ENCODE assay signal across 16 mouse cellular contexts in the genomic region with DNA sequence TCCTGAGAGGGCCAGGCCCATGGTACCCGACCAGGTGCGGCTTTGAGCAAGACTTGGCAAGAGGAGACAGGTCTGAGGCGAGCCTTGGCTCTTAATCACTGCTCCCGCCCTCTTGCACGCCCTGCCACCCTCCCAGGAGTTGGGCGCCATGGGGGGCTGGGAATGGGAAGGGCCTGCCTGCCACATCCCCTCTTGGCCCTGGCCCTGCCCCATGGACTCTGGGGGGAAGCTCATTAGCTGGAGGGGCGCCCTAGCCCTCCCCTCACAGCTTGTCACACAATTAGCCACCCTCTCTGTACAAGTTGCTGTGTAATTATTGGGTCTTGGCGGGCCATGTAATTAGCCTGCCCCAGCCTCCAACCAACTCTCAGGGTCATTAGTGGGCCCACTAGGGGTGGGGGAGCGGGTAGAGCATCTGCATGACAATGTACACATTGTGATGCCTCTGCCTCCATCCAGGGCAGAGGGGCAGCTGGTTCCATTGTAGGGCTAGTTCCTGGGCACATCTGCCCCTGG. TPM values are rescaled to one million over a fixed set of nuclear protein-coding genes. Genes with fewer than 3 reads are reported as not detected.
DNase-seq lines count a peak whose midpoint lies in the region; ATAC-seq lines count a peak whose summit lies in the region.
"Had no signal": no experiment of that assay in that cellular context is flagged by ENCODE, and none has a peak within 500 bp of the region (broad histone marks: within the 10 kb centered on the region; RNA-seq: fewer than 3 reads in every experiment).

No protein-coding gene starts in this region.

- peaks cover 6% of the 10 kb centered on the region; the same call in 1 of the 2 replicates for H3K4me1 ChIP-seq in hindbrain, embryonic 12.5 days
- H3K4me1 ChIP-seq in hindbrain, embryonic 13.5 days (replicated peaks): peaks cover 3% of the 10 kb centered on the region; the same call in 1 of the 2 replicates
- no peaks in the 10 kb centered on the region for H3K4me1 ChIP-seq in hindbrain, embryonic 15.5 days (replicated peaks)
- H3K4me1 ChIP-seq in liver, embryonic 11.5 days (replicated peaks; ENCODE audit: control insufficient read depth, insufficient read depth, low read length): no peaks in the 10 kb centered on the region
- H3K4me1 ChIP-seq: heart, embryonic 12.5 days had no signal

- H3K36me3 ChIP-seq in hindbrain, embryonic 12.5 days: no peaks in the 10 kb centered on the region
- H3K36me3 ChIP-seq in hindbrain, embryonic 13.5 days: no peaks in the 10 kb centered on the region
- H3K36me3 ChIP-seq in hindbrain, embryonic 15.5 days: no peaks in the 10 kb centered on the region
- H3K36me3 ChIP-seq in liver, embryonic 11.5 days (ENCODE audit: control insufficient read depth, insufficient read depth, low read length): no peaks in the 10 kb centered on the region
- H3K36me3 ChIP-seq: heart, embryonic 12.5 days had no signal

- H3K27me3 ChIP-seq in hindbrain, embryonic 12.5 days: peaks cover 71% of the 10 kb centered on the region
- H3K27me3 ChIP-seq in hindbrain, embryonic 13.5 days: peaks cover 72% of the 10 kb centered on the region
- H3K27me3 ChIP-seq in hindbrain, embryonic 15.5 days: no peaks in the 10 kb centered on the region
- H3K27me3 ChIP-seq in liver, embryonic 11.5 days (replicated peaks; ENCODE audit: control insufficient read depth, insufficient read depth, low read length): peaks cover 44% of the 10 kb centered on the region

- ATAC-seq in hindbrain, embryonic 12.5 days (ENCODE audit: low FRiP score): peak; percentile 67
- ATAC-seq in hindbrain, embryonic 13.5 days (ENCODE audit: low FRiP score): no peak
- peak; percentile 45; the same call in 1 of the 2 replicates for ATAC-seq in hindbrain, embryonic 15.5 days (ENCODE audit: low FRiP score, low read depth)
- ATAC-seq in liver, embryonic 11.5 days (replicated peaks; ENCODE audit: low FRiP score): no peak

- peak; percentile 29 to 44 for DNase-seq in urinary bladder, adult 18-20 months (ENCODE audit: low spot score in 2 of 2)
- no peak for DNase-seq in urinary bladder, adult 2 months (ENCODE audit: low spot score)
- DNase-seq in urinary bladder, postnatal 36 days (ENCODE audit: low spot score in 2 of 2): peak; percentile 26 to 38
- DNase-seq in liver, embryonic 11.5 days (ENCODE audit: low spot score): no peak
- DNase-seq in lung, postnatal 4 days: no peak
- DNase-seq: adrenal gland, adult 8-10 months; cerebellum, postnatal 25 days; gastrocnemius, postnatal 36 days; spleen, adult 18-20 months; thymus, postnatal 25 days had no signal

- no peak overlapping the region for H3K27ac ChIP-seq in hindbrain, embryonic 12.5 days
- H3K27ac ChIP-seq in hindbrain, embryonic 13.5 days: no peak overlapping the region
- no peak overlapping the region for H3K27ac ChIP-seq in hindbrain, embryonic 15.5 days (replicated peaks)
- no peak overlapping the region for H3K27ac ChIP-seq in liver, embryonic 11.5 days (ENCODE audit: low read depth, low read length)
- H3K27ac ChIP-seq: kidney, postnatal 0 days; liver, embryonic 14.5 days had no signal

- H3K9me3 ChIP-seq in hindbrain, embryonic 12.5 days (replicated peaks): no peaks in the 10 kb centered on the region
- no peaks in the 10 kb centered on the region for H3K9me3 ChIP-seq in hindbrain, embryonic 13.5 days
- no peaks in the 10 kb centered on the region for H3K9me3 ChIP-seq in hindbrain, embryonic 15.5 days
- H3K9me3 ChIP-seq in liver, embryonic 11.5 days (ENCODE audit: control insufficient read depth, low read length): no peaks in the 10 kb centered on the region
- H3K9me3 ChIP-seq: heart, embryonic 12.5 days had no signal

- no peak overlapping the region for H3K4me2 ChIP-seq in hindbrain, embryonic 12.5 days (replicated peaks)
- no peak overlapping the region for H3K4me2 ChIP-seq in hindbrain, embryonic 13.5 days
- H3K4me2 ChIP-seq in hindbrain, embryonic 15.5 days: no peak overlapping the region
- H3K4me2 ChIP-seq in liver, embryonic 11.5 days: no peak overlapping the region
- H3K4me2 ChIP-seq: heart, embryonic 12.5 days had no signal

- H3K4me3 ChIP-seq in hindbrain, embryonic 12.5 days: no peak overlapping the region
- no peak overlapping the region for H3K4me3 ChIP-seq in hindbrain, embryonic 13.5 days
- no peak overlapping the region for H3K4me3 ChIP-seq in hindbrain, embryonic 15.5 days
- H3K4me3 ChIP-seq in liver, embryonic 11.5 days (ENCODE audit: low read depth, low read length): no peak overlapping the region
- H3K4me3 ChIP-seq: heart, embryonic 12.5 days had no signal

- WGBS in hindbrain, embryonic 12.5 days: 52% methylated on average over 9 of the region's 9 CpGs
- WGBS in hindbrain, embryonic 13.5 days: 41% methylated on average over 9 of the region's 9 CpGs
- 44% methylated on average over 9 of the region's 9 CpGs for WGBS in hindbrain, embryonic 15.5 days
- WGBS in liver, embryonic 11.5 days: 58% methylated on average over 9 of the region's 9 CpGs

- H3K9ac ChIP-seq in hindbrain, embryonic 12.5 days: no peak overlapping the region
- no peak overlapping the region for H3K9ac ChIP-seq in hindbrain, embryonic 13.5 days
- no peak overlapping the region for H3K9ac ChIP-seq in hindbrain, embryonic 15.5 days
- H3K9ac ChIP-seq in liver, embryonic 11.5 days (ENCODE audit: low read depth, low read length): no peak overlapping the region
- H3K9ac ChIP-seq: heart, embryonic 12.5 days; liver, embryonic 14.5 days had no signal

RNA-seq across cellular contexts. Expression of gene Efnb1, which starts 49.2 kb away (rescaled TPM):
- 72.2 and 78.8 TPM in 2 replicates for polyA plus RNA-seq in hindbrain, embryonic 12.5 days (2016; fragmentation: Nextera tagmentation; extraction: Ambion mirVana)
- 26.6 and 33.0 TPM in 2 replicates for polyA plus RNA-seq in hindbrain, embryonic 13.5 days (2015; fragmentation: Nextera tagmentation; extraction: Ambion mirVana)
- polyA plus RNA-seq in urinary bladder, adult 2 months (2012; rRNA removed): 22.2 and 23.2 TPM in 2 replicates
- polyA plus RNA-seq in hindbrain, embryonic 15.5 days (2015; fragmentation: Nextera tagmentation; extraction: Ambion mirVana): 28.9 and 29.5 TPM in 2 replicates
- 15.9 and 17.9 TPM in 2 replicates for polyA plus RNA-seq in liver, embryonic 11.5 days (2014; fragmentation: Nextera tagmentation; extraction: Ambion mirVana)

Comparison
In these comparisons a context has a peak if more than half of its experiments do, and no peak if none do; other contexts are left out.
1. ATAC-seq: peak in hindbrain, embryonic 12.5 days (single experiment) and hindbrain, embryonic 15.5 days (single experiment); none in hindbrain, embryonic 13.5 days (single experiment) and liver, embryonic 11.5 days (single experiment).
2. DNase-seq: peak in urinary bladder, adult 18-20 months (2 of 2) and urinary bladder, postnatal 36 days (2 of 2); none in urinary bladder, adult 2 months (single experiment), liver, embryonic 11.5 days (single experiment) and lung, postnatal 4 days (0 of 2).